Mouse (Mus musculus): ENCODE measurements around the gene Ano1.

DNA sequence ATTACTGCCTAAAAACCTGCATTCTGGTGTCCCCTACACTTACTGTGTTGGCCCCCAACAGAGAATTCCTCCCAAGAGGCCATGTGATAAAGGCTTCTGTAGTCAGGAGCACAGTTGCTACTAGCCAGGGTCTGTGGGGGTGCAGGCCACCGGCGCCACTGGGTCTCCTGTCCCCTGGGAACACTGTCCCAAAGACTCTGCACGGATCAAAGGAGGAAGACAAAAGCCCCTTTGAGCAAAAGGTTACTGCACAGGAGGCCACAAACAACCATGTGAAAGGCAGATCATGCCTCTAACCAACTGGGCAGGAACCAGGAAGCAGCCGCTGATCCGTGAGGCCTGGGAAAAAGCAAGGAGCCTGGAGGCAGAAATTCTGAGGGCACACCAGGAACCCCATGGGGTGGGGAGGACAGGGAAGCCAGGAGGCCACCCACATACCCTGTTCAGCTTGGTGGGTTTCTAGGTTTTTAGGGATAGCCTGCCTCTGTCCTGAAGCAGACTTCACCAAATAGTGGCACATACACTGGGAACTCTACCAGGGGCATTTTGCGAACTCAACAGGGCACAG lies 151.4 kb downstream of the Ano1 start:
- TF ChIP-seq CTCF (IDR thresholded peaks at IDR 0.05; ENCODE audit: borderline replicate concordance, extremely low read depth, insufficient read depth, insufficient read length) (no peak), POLR2A (IDR thresholded peaks at IDR 0.05; ENCODE audit: borderline replicate concordance, extremely low read depth, insufficient read depth, insufficient read length, poor library complexity, severe bottlenecking) (no peak)
